Mouse (Mus musculus): ENCODE data around the gene Otx1.

Gene Otx1

GRCm38 (mm10) chr11:21999396-22000315 is 3.0 kb downstream of the Otx1 start:
- in situ Hi-C loops (cut with MboI; ENCODE audit: unreplicated experiment in 2 of 2) = no loop called here

GRCm38 (mm10) chr11:21998141-21999047 is 4.3 kb downstream of the Otx1 start:
- in situ Hi-C loops (cut with MboI; ENCODE audit: unreplicated experiment in 2 of 2) = no loop called here

- in situ Hi-C loops (cut with MboI; ENCODE audit: unreplicated experiment in 2 of 2) = no loop called here
Observed at GRCm38 (mm10) chr11:21997561-21998140, 5.0 kb downstream of the Otx1 start.

GRCm38 (mm10) chr11:21996661-21997560 is 5.8 kb downstream of the Otx1 start:
- in situ Hi-C loops (cut with MboI; ENCODE audit: unreplicated experiment in 2 of 2) = no loop called here

- in situ Hi-C loops (cut with MboI; ENCODE audit: unreplicated experiment in 2 of 2) = no loop called here
Observed at GRCm38 (mm10) chr11:21996325-21996647, 6.4 kb downstream of the Otx1 start.

GRCm38 (mm10) chr11:21995534-21996324 is 7.0 kb downstream of the Otx1 start:
- in situ Hi-C loops (cut with MboI; ENCODE audit: unreplicated experiment in 2 of 2) = no loop called here

- in situ Hi-C loops (cut with MboI; ENCODE audit: unreplicated experiment in 2 of 2) = no loop called here
Observed at GRCm38 (mm10) chr11:21994377-21995370, 8.0 kb downstream of the Otx1 start.

- in situ Hi-C loops (cut with MboI; ENCODE audit: unreplicated experiment in 2 of 2) = no loop called here
Observed at GRCm38 (mm10) chr11:21993597-21994376, 8.9 kb downstream of the Otx1 start.

GRCm38 (mm10) chr11:21992761-21993596 is 9.7 kb downstream of the Otx1 start:
- in situ Hi-C loops (cut with MboI; ENCODE audit: unreplicated experiment in 2 of 2) = no loop called here

- in situ Hi-C loops (cut with MboI; ENCODE audit: unreplicated experiment in 2 of 2) = no loop called here
Observed at GRCm38 (mm10) chr11:21988398-21988946, 14.2 kb downstream of the Otx1 start.

GRCm38 (mm10) chr11:21985118-21985517 is 17.6 kb downstream of the Otx1 start:
- in situ Hi-C loops (cut with MboI; ENCODE audit: unreplicated experiment in 2 of 2) = no loop called here

GRCm38 (mm10) chr11:21974005-21974531 is 28.6 kb downstream of the Otx1 start:
- in situ Hi-C loops (cut with MboI; ENCODE audit: unreplicated experiment in 2 of 2) = no loop called here

GRCm38 (mm10) chr11:21973597-21973996 is 29.1 kb downstream of the Otx1 start:
- in situ Hi-C loops (cut with MboI; ENCODE audit: unreplicated experiment in 2 of 2) = no loop called here

- in situ Hi-C loops (cut with MboI; ENCODE audit: unreplicated experiment in 2 of 2) = no loop called here
Observed at GRCm38 (mm10) chr11:21968922-21969321, 33.8 kb downstream of the Otx1 start.

- in situ Hi-C loops (cut with MboI; ENCODE audit: unreplicated experiment in 2 of 2) = no loop called here
Observed at GRCm38 (mm10) chr11:21955167-21955566, 47.5 kb downstream of the Otx1 start.

GRCm38 (mm10) chr11:21951657-21952237 is 51.0 kb downstream of the Otx1 start:
- in situ Hi-C loops (cut with MboI; ENCODE audit: unreplicated experiment in 2 of 2) = no loop called here
